Mouse (Mus musculus) layer of hippocampus, adult 9-10 months (tissue): ENCODE data around the gene Tmem176b.

Experiments
- DNase-seq: peaks from one replicate; pipeline ENCODE4 v3.0.0; 2022; ENCODE audit warnings: low spot score

Gene Tmem176b

GRCm38 (mm10) chr6:48787867-48788266 is 53.4 kb downstream of the Tmem176b start:
- DNase-seq = no peak

DNA sequence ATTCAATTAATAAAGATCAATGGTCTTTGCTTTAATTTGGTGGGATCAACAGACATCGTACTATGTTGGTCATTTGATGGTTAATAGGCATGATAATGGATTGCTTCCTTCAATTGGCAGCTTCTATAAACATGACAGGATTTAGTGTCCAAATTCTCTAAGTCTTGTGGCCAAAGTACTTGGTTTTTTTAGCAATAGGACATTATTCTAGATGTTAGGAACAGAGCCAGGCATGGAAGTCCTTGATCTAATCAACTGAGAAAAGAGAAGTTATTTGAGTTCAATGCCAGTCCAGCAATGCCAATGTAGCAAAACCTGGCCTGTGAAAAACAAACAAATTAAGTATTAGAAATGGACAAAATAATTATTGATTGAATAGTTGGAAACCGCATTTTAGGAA is 55.7 kb downstream of the Tmem176b start:
- DNase-seq = no peak

DNA sequence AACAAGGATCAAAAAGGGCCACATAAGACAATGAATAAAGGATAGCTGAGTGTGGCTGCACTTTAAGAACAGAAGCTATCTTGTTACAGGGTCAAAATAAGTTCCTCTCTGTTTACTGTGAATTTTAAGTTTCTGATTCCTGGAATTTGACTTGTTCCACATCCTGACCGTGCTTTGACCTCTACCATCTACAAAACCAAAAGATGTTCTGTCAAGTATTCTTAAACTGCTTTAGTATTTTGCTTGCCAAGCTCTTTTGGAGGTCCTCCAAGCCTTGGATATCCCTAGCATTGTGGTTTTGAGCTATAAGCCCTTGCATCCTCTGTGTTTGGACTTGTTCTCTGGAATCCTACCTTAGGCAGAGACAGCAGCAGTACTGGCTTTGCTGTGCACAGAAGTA is 56.1 kb downstream of the Tmem176b start:
- no peak for DNase-seq

DNA sequence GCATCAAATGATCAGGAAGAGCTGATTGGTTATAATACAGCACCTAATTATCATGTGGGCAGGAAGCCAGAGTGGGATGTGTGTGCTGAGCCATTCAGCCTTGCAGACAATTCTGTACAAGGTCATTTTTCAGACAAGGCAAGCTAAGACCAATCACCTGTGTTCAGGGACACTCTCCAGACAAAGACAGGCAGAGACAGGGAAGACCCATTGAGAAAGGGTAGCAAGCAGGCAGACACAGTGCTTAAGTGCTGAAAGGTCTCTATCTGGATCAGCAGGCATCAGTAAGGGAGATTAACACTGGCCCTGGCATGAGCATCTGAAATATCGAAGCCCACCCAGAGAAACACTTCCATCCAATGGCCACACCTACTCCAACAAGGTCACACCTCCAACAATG is 56.9 kb downstream of the Tmem176b start:
- DNase-seq = no peak
